Mouse (Mus musculus): Measurements from ENCODE around the gene Olfr1214.
"Not testable (repeated sequence)": the region's sequence is repeated elsewhere in the genome, so short reads cannot be mapped to it uniquely, and the experiment has no call there.

Olfr1214 gene

GRCm38 (mm10) chr2:88992553-88992952, at the start of gene Olfr1214:
Gene Olfr1214, minus strand, starts transcription at chr2:88992653.
- no peak for DNase-seq (ENCODE audit: low spot score in 2 of 2)

DNA sequence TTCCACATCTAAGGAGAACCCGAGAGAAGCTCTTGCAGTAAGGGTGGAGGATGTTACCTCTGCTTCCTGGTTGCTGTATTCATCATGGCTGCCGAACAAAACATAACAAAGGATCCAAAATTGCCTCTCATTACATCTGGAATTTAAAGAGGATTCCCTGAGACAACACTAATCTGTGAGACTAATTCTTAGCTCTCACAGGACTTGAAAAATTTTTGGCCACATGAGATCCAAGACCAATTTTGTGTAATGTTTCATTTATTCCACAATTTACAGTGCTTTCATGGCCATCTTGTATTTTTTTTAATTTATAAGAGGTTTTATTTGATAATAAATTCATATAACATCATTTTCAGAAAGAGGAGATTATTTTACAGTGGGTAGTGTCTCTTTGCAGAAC, 39.5 kb upstream of the Olfr1214 start, which contains the start of gene Olfr1217:
Olfr1217 (minus strand) TSS at position 101 of the 400 bp plus-strand sequence.
- no peak for DNase-seq (ENCODE audit: low spot score in 2 of 2)

GRCm38 (mm10) chr2:89021436-89021835, 29.0 kb upstream of the Olfr1214 start:
- not testable (repeated sequence) for DNase-seq (ENCODE audit: low spot score in 2 of 2)

DNA sequence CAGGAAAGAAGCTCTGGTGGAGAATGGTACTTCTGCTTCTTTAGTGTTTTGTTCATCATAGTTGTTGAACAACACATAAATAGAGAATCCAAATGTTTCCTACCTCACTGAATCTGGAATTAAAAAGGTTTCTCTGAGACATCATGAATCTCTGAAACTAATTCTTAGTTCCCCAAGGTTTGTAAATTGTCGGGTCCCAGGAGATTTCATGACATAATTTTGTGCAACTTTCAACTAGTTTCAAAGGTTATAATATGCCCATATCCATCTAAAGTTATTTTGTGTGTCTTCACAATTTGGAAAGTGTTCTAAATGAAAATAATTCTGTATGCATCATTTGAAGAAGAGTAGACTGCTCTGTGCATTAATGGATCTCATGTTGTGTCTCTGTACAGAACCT, 25.8 kb upstream of the Olfr1214 start, which contains the start of gene Olfr1216:
Olfr1216 (minus strand) TSS at position 101 of the 400 bp plus-strand sequence.
- no peak for DNase-seq (ENCODE audit: low spot score in 2 of 2)

GRCm38 (mm10) chr2:89006873-89007272, 14.4 kb upstream of the Olfr1214 start, which contains the start of gene Olfr1215:
Gene Olfr1215, minus strand, starts transcription at chr2:89006973.
- no peak for DNase-seq (ENCODE audit: low spot score in 2 of 2)

- DNase-seq (ENCODE audit: low spot score in 2 of 2), result no peak
Measured at GRCm38 (mm10) chr2:88980181-88980580, 12.3 kb downstream of the Olfr1214 start, which contains the start of gene Gm13762. Gene Gm13762, minus strand, starts transcription at chr2:88980281.

GRCm38 (mm10) chr2:88953669-88954068, 38.8 kb downstream of the Olfr1214 start, which contains the start of gene Olfr1212:
Gene Olfr1212, plus strand, starts transcription at chr2:88953969.
- no peak for DNase-seq (ENCODE audit: low spot score in 2 of 2)

GRCm38 (mm10) chr2:88938011-88938410, 54.4 kb downstream of the Olfr1214 start, which contains the start of gene Olfr1211:
Gene Olfr1211, minus strand, starts transcription at chr2:88938111.
- DNase-seq (ENCODE audit: low spot score in 2 of 2), result no peak
